Mouse (Mus musculus): ENCODE data around the gene St3gal4.

The St3gal4 gene

GRCm38 (mm10) chr9:35128564-35128963 is 9.5 kb upstream of the St3gal4 start:
- DNase-seq = no peak

DNA sequence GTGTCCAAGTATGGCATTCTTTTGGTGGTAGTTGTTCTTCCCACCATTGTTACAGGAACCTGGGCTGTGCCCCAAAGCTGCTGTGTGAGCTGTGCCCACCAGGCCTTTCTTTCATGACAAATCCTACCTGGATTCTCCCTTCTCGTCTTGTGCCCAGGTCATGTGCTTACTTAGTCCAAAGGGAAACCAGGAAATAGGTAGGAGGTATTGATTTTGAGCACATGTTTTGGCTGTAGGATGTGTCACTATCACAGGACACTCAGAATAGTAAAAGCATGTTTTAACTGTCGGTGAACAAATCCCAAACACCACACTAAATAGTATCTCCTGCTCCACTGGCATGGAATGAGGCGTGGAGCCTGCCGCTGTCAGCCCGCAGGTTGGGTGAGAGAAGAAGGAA is 8.5 kb upstream of the St3gal4 start:
- no peak for DNase-seq

- no peak for DNase-seq
Observed at GRCm38 (mm10) chr9:35127147-35127546, 8.1 kb upstream of the St3gal4 start.

GRCm38 (mm10) chr9:35124678-35124955 is 5.5 kb upstream of the St3gal4 start:
- DNase-seq = no peak

DNA sequence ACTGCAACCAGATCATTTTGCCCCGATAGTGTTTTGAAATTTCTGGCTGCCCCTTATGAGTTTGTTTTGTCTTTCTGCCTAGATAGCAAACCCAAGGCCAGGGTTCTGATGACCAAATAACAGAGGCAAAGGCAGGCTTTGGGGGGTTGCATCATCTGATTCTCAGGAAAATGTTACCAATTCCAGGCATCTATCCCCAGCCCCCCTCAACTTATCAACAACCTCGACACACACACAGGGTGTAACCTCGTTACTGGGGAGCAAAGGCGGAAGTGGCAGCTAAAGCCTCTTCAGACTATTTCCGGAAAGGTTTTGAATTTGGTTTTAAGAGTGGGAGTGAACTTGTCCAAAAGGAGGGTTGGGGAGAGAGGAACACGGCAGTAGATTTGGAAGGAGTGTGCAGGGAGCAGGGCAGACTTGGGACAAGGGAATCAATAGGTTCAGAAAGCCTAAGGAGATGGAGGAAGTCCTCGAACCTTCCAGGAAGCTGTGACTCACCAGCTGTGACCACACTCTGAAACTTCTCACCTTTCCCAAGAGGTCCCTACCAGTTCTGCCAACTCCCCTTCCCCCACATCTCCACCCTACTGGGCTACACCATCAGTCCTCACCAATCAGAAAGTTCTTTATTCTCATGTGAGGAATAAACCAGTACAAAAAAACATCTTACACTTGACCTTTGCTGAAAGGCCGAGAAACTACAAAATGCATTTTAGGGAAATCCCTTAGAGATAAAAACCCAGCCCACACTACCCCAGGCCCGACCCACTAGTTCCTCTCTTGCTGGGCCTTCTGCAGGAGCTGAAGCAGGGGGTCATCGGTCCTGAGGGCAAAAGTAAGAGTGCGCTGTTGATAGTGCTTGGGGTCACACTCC is 5.0 kb upstream of the St3gal4 start:
- DNase-seq = peak; percentile 51

DNA sequence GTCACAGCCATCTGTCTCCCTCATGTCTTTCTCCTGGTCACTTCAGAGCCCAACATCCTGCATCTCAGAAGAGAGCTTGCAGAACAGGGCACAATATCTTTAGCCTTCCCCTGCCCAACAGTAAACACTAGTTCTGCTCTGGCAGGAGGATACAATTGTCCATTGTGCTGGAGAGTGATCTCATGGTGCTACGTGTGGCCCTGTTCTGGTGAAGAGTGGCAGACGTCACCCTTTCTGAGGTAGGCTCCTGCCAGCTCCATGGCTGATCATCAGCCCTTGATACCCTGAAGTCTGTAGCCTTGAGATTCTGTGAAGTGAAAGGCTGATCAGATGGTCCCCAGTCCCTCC is 4.4 kb upstream of the St3gal4 start:
- DNase-seq = no peak

DNA sequence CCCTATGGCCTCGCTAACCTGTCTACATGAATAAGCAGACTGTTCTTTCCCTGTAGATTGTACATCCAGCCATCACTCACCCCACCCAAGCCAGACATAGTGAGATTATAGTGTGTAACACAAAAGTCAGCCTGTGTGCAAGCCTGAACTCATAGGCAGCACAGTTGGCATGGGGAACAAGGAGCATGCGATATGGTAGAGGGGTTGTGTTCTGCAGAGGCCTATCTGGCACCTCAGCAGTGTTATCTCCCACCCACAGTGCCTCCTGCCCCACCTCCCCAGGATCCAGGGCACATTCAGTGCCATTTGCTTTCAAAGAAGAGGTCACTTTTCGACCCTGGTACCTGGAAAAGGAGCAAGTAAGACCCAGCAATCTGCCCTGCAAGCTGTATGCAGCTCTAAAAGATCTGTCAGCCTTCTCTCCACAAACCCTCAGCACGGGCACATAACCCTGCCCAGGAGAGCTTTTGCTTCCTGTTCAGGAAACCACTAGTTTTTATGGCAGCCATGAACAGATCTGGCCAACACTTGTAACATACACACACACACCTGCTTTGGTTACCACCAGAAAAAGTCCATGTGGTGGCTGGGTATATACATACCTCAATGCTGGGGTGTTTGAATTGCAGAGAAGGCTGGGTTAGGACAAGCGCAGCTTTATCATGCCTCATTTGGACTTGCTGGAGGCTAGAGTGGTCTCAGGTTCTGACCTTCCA is 3.6 kb upstream of the St3gal4 start:
- DNase-seq = peak; percentile 30

DNA sequence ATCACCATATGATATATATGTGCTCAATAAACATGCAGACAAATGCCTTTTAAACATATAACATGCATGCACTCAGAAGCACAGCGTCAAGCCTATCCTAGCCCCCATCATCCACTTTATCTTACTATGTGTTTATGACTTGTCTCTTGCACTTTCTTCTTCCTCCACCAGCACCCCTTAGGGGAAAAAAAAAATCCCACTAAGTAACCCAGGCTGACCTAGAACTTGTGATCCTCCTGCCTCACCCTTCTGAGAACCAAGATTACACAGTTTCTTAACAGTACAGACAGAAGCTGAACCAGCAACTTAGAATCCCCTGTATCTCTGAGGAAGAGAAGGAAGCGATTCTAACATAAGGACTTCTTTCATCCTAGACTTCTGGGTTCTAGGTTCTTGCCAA is 505 bp downstream of the St3gal4 start:
- DNase-seq = no peak

DNA sequence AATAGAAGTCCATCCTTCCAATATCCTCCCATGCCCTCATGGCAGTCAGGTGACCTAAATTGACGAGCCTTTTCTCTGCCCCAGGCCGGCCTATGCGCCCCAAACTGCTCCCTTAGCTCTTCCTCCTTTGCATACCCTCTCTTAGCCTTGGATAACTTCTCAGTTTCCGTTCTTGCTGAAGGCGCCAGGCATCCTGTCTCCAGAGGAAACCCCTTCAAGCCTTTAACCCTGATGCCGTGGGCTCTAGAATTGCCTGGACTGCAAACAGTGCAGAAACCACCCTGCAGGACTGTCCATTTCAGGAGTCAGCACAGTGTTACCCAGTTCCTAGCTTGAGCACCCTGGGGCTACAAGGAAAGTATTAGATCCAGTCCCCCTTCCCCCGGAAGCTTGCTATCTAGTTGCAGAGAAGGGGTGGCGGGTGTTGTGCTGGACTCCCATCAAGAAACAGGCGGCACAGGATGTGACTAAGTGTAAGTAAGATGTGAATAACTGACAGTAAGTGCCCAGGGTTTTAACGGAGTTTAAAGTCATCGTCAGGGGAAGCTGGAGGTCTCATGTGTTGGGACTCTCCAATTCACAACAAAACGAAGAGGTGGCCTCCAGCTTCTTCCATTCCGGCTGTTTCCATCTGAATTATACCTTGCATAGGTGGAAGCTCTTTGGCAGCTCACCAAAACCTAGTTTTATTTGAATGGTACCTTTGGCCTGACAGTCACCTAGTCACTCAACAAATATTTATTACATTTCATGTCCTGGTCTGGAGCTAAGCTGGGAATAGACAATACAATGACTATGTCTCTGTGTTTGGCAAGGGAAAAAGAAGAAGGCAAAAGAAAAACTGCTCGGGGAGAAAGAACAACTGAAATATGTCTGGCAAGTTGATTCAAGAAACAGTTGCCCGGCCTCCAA is 1.4 kb downstream of the St3gal4 start:
- peak; percentile 64 for DNase-seq

GRCm38 (mm10) chr9:35116391-35117381 is 2.4 kb downstream of the St3gal4 start:
- peak; percentile 88 for DNase-seq

GRCm38 (mm10) chr9:35115804-35116203 is 3.3 kb downstream of the St3gal4 start:
- DNase-seq = no peak

DNA sequence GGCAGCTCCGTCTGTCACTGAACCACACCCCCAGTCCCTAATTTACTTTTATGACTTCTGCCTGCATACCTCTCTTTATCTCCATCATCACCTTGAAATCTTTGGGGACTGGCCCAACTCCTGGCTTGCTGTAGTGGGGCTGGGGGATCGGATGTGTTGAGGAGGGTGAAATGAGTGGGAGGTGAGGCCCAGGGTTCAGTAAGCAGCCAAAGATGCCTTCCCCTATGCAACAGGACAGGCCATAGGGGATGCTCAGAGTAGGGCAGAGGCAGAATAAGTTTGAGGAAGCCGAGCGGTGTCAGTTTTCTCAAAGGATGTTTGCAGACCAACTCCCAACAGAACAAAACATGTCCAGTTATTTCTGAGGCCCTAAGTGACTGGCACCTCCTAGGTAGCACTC is 3.8 kb downstream of the St3gal4 start:
- DNase-seq = no peak

- no peak for DNase-seq
Observed at GRCm38 (mm10) chr9:35114234-35114633, 4.8 kb downstream of the St3gal4 start.

- DNase-seq = no peak
Observed at GRCm38 (mm10) chr9:35111941-35112595, 7.0 kb downstream of the St3gal4 start.

GRCm38 (mm10) chr9:35111446-35111845 is 7.6 kb downstream of the St3gal4 start:
- DNase-seq = no peak

DNA sequence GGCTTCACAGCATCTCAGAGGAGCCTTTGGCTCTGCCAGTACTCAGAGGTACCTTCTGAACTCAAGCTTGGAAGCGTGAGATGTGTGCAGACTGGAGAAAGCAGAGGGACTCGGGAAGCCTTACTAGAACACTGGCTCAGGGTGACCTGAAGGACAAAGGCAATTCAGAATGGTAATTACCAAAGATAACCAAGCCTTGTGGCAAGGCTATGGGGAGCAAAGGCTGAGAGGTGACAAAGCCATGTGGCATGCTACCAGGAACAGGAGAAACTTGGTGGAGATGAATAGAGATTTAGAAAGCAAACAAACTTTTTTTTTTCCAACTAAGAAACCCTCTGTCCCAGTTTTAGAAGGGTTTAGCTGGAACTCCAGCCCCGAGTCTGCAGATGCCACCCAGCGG is 8.5 kb downstream of the St3gal4 start:
- no peak for DNase-seq

DNA sequence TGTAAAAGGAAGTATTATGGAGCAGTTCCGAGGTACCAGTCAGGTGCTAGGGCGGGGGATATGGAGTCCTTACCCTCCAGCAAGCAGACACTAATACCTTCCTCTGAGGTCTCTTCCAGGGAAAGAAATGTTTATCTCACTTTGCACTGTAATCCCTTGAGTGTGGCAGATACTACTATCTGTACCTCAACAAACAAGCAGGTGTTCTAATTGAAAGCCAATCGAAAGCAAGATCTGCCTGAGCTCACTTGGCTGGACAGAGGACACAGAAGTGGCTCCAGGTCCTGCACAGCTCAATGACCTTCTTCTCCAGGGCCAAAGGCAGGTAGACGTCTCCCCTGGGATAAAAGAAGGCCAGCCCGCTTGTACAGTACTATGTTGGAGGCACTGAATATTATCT is 9.0 kb downstream of the St3gal4 start:
- no peak for DNase-seq

GRCm38 (mm10) chr9:35108916-35109315 is 10.2 kb downstream of the St3gal4 start:
- no peak for DNase-seq

DNA sequence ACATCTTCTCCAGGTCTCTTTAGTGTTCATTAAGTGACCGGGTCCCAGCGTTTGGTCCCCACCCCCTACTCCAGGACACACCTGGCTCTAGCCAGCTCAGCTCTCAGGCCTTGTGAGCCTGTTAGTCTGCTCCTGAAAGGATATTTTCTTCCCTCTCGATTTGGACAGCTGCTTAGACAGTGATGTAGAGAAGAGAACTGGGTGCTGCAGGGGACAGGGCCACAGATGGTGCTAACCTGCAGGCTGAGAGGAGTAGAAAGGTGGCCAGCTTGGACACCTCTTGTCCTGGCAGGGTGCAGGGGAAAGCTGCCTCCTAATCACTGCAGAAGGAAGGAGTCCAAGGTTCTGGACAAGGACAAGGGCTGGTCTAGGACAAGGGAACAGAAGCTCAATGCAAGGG is 11.0 kb downstream of the St3gal4 start:
- no peak for DNase-seq

DNA sequence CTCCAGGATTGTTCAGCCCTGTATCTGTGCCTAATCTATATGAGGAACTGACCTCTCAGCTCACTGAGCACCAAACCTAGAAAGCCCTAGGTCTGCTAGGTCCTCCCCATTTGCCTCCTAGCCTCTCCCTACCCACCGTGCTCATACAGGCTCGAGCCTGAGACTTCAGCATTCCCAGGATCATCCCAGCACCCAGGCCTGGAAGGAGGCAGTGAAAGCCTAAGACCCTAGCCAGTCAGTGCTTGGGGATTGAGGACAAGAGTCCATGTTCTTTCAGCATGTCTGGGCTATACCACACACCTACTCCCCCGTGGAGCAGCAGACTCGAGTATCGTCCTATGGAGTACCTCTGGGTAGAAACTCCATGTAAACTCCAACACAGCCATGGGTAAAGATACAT is 11.7 kb downstream of the St3gal4 start:
- no peak for DNase-seq
